Comparison of ENCODE assay signal across 8 mouse cellular contexts in genomic region chr1:134962821-134963220, GRCm38 (mm10). TPM values are rescaled to one million over a fixed set of nuclear protein-coding genes. Genes with fewer than 3 reads are reported as not detected.
DNase-seq lines count a peak whose midpoint lies in the region; ATAC-seq and TF ChIP-seq lines count a peak whose summit lies in the region.

No protein-coding gene starts in this region.

- no peaks in the 10 kb centered on the region for H3K27me3 ChIP-seq in E14TG2a.4 (ENCODE audit: insufficient read depth, low read length)
- no peaks in the 10 kb centered on the region for H3K27me3 ChIP-seq in erythroblast, embryonic 14.5 days (ENCODE audit: control insufficient read depth)
- no peaks in the 10 kb centered on the region for H3K27me3 ChIP-seq in kidney, postnatal 0 days (ENCODE audit: insufficient read depth, low read length)

- H3K4me1 ChIP-seq in E14TG2a.4 (replicated peaks; ENCODE audit: low read depth, low read length) = peaks cover 32% of the 10 kb centered on the region
- peaks cover 20% of the 10 kb centered on the region for H3K4me1 ChIP-seq in erythroblast, embryonic 14.5 days (ENCODE audit: control insufficient read depth)
- H3K4me1 ChIP-seq in kidney, postnatal 0 days (replicated peaks; ENCODE audit: insufficient read depth, low read length) = no peaks in the 10 kb centered on the region

- TF ChIP-seq CTCF in E14TG2a.4 (conservative IDR thresholded peaks at IDR 0.05; ENCODE audit: low read length) = no peak
- TF ChIP-seq CTCF in kidney, postnatal 0 days (IDR thresholded peaks at IDR 0.05; ENCODE audit: low read depth) = peak; percentile 53

- H3K27ac ChIP-seq in kidney, postnatal 0 days = peak overlapping the region; percentile 50

- H3K9ac ChIP-seq in kidney, postnatal 0 days (ENCODE audit: low read depth, low read length) = peak overlapping the region; percentile 68

- intact Hi-C loops in left cerebral cortex, postnatal 10 days (cut with DNase I) = no loop called here

- peak; percentile 74 for DNase-seq in CD4-positive helper T cell, adult 2 months (ENCODE audit: low read depth, low spot score)
- peak; percentile 36 for DNase-seq in kidney, postnatal 0 days (ENCODE audit: low spot score)
- peak; percentile 60 for DNase-seq in thymus, postnatal 14 days
- no peak for DNase-seq in gastrocnemius, postnatal 25 days
- DNase-seq in left cerebral cortex, postnatal 10 days (ENCODE audit: extremely low spot score in 1 of 2, low spot score in 2 of 2) = no peak

- no peaks in the 10 kb centered on the region for H3K9me3 ChIP-seq in E14TG2a.4 (ENCODE audit: low read length)
- H3K9me3 ChIP-seq in erythroblast, embryonic 14.5 days (ENCODE audit: control insufficient read depth, low read length) = no peaks in the 10 kb centered on the region
- no peaks in the 10 kb centered on the region for H3K9me3 ChIP-seq in kidney, postnatal 0 days (replicated peaks; ENCODE audit: low read length)

- H3K36me3 ChIP-seq in E14TG2a.4 (ENCODE audit: insufficient read depth, low read length) = peaks cover 32% of the 10 kb centered on the region
- H3K36me3 ChIP-seq in erythroblast, embryonic 14.5 days (ENCODE audit: control insufficient read depth) = peaks cover 21% of the 10 kb centered on the region
- H3K36me3 ChIP-seq in kidney, postnatal 0 days (ENCODE audit: insufficient read depth, low read length) = no peaks in the 10 kb centered on the region

- ATAC-seq in kidney, postnatal 0 days (replicated peaks; ENCODE audit: low FRiP score, low read depth) = no peak
- peak; percentile 41; the same call in 1 of the 2 replicates for ATAC-seq in megakaryocyte-erythroid progenitor cell, adult 5-6 weeks (replicated peaks; ENCODE audit: low FRiP score, low TSS enrichment, poor library complexity, severe bottlenecking)

- H3K4me3 ChIP-seq in E14TG2a.4 (replicated peaks; ENCODE audit: low read length) = peak overlapping the region; percentile 87
- H3K4me3 ChIP-seq in erythroblast, embryonic 14.5 days (replicated peaks) = peak overlapping the region; percentile 76
- H3K4me3 ChIP-seq in kidney, postnatal 0 days (replicated peaks; ENCODE audit: low read depth, low read length) = peak overlapping the region; percentile 73

- WGBS in kidney, postnatal 0 days = 2% methylated on average over 11 of the region's 11 CpGs

- H3K4me2 ChIP-seq in kidney, postnatal 0 days (ENCODE audit: low read length) = peak overlapping the region; percentile 73

RNA-seq across cellular contexts. Expression of gene Ube2t, which starts 0.5 kb away (rescaled TPM):
- 1.2 and 1.8 TPM in 2 replicates for polyA plus RNA-seq in erythroblast, embryonic 14.5 days (2012)
- 24.7 and 27.1 TPM in 2 replicates for polyA plus RNA-seq in kidney, postnatal 0 days (2015; fragmentation: Nextera tagmentation; extraction: Ambion mirVana)
- total RNA-seq in megakaryocyte-erythroid progenitor cell, adult 5-6 weeks (2014; fragmentation: Nextera tagmentation) = 47.9 and 82.8 TPM in 2 replicates
- 23.4 and 29.7 TPM in 2 replicates for total RNA-seq in megakaryocyte-erythroid progenitor cell, adult 5-6 weeks (2017)
- 1 to 10 TPM; 6.5 to 8.7 TPM for total RNA-seq in gastrocnemius, postnatal 25 days (2021)
- 1 to 10 TPM; 2.9 to 3.7 TPM for total RNA-seq in left cerebral cortex, postnatal 10 days (2021)

RNA-seq across cellular contexts. Expression of gene Ppp1r12b, which starts 7.1 kb away (rescaled TPM):
- polyA plus RNA-seq in erythroblast, embryonic 14.5 days (2012) = 0.11 and 0.12 TPM in 2 replicates
- 3.2 and 3.4 TPM in 2 replicates for polyA plus RNA-seq in kidney, postnatal 0 days (2015; fragmentation: Nextera tagmentation; extraction: Ambion mirVana)
- total RNA-seq in megakaryocyte-erythroid progenitor cell, adult 5-6 weeks (2014; fragmentation: Nextera tagmentation) = 10.3 and 15.6 TPM in 2 replicates
- total RNA-seq in megakaryocyte-erythroid progenitor cell, adult 5-6 weeks (2017) = 6.6 and 6.7 TPM in 2 replicates
- 100 to 1,000 TPM; 193 to 200 TPM for total RNA-seq in gastrocnemius, postnatal 25 days (2021)
- total RNA-seq in left cerebral cortex, postnatal 10 days (2021) = 10 to 100 TPM; 75.4 to 78.5 TPM

Comparison
In these comparisons a context has a peak if more than half of its experiments do, and no peak if none do; other contexts are left out.
1. DNase-seq: peak in CD4-positive helper T cell, adult 2 months (single experiment), kidney, postnatal 0 days (single experiment) and thymus, postnatal 14 days (single experiment); none in gastrocnemius, postnatal 25 days (single experiment) and left cerebral cortex, postnatal 10 days (0 of 2).
2. RNA of gene Ppp1r12b, which starts 7.1 kb away (total RNA-seq): 193 to 200 TPM in gastrocnemius, postnatal 25 days and 75.4 to 78.5 TPM in left cerebral cortex, postnatal 10 days; 6.6 to 15.6 TPM in megakaryocyte-erythroid progenitor cell, adult 5-6 weeks; every median in the first group is over 4 times any median in the second.
3. Peak in every context shown above with its lines, with median percentiles within 50 percentile points of each other: H3K4me3 ChIP-seq.